Mouse (Mus musculus) cerebellum, postnatal 36 days (tissue): ENCODE measurements around the gene Thpo.

Experiments
- DNase-seq, 2 experiments: peaks; one replicate each; pipeline ENCODE4 v3.0.0; 2021 to 2022; ENCODE audit warnings: mixed read lengths in 2 of 2

The Thpo gene

DNA sequence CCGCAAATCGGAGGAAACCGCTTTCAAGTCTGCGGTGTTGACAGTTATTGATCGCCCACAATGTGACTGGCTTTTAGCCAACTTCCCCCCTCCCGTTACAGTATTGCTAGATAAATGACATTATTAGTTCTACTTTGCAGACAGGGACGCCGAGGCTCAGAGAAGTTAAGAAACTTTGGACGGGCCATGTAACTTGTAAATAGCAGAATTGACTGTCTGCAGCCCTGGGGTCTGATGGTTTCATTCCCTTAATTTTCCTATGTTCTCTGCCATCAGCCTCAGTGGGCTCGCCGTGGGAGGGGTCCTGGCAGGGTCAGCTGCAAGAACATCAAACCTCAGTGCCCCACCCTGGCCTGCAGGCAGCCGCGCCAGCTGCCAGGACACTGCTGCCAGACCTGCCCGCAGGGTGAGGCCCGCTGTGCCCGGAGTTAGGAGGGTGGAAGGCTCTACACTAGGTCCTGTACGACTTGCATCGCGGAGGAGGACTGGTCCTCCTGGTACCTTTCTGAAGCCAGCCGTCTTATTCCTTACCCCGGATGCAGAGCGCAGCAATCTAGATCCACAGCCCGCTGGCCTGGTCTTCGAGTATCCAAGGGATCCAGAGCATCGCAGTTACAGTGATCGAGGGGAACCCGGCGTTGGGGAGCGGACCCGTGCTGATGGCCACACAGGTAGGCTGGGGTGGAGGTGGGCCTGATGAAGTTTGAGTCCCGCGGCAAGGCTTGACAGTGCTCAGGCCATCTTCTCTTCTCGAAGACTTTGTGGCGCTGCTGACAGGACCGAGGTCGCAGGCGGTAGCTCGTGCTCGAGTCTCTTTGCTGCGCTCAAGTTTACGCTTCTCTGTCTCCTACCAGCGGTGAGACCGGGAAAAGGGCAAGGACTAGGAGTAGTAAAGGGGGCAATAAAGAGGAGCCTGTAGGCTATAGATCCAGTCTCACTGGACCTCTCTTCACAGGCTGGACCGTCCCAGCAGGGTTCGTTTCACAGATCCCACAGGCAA is at the start of gene Thpo:
Gene Thpo (minus strand): TSS at position 781 of the 1,000 bp plus-strand sequence.
- peak in 1 of 2 experiments; percentile 21 for DNase-seq

GRCm38 (mm10) chr16:20783891-20784290 is 49.6 kb upstream of the Thpo start:
- DNase-seq = no peak

DNA sequence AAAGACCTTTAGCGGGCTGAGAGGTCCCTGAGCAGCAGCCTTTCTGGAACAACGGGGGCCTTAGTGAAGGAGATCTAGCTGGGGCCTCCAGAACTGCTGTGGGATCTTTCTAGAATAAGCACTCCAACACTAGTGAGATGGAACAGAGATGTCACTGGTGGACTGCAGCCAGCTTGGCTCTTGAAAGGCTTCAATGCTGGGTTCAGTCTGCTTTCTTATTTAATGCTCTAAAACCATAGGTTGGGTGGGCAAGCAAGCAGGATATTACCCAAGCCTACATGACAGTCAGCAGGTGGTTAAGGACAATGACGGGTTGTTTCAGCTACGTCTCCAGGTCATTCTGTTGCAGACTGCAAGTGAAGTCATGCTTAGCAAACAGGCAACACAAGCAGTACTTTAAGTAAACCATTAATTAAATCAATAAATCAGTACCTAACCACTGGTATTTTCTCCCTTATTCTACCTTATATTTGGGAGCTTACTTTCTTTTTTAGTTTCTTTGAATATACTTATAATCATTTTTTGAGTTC is 46.9 kb upstream of the Thpo start:
- DNase-seq = no peak

DNA sequence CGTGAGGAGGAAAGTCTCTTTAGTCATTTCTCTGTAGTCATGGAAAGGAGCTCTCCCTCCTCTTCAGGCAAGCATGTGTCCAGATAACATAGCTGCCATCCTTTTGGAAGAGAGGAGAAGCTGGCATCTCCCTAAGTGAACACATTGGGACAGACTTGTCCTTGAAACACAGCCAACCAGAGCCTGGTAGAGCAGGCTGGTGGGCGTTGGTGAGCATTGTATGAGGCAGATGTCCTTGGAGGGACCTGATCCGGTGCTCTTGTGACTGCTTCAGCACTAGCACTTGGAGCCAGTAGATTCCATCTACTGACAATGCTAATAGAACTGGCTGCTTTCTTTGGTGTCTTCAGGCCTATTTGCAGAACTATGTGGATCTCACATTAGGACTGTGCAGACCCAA is 45.5 kb upstream of the Thpo start:
- DNase-seq = peak; percentile 18 to 25

- peak; percentile 50 to 57 for DNase-seq
Measured at GRCm38 (mm10) chr16:20775021-20775420, 40.7 kb upstream of the Thpo start.

GRCm38 (mm10) chr16:20765244-20765643 is 30.9 kb upstream of the Thpo start:
- peak; percentile 46 to 49 for DNase-seq

GRCm38 (mm10) chr16:20761681-20762080 is 27.4 kb upstream of the Thpo start:
- peak; percentile 71 to 76 for DNase-seq

GRCm38 (mm10) chr16:20757385-20757784 is 23.1 kb upstream of the Thpo start:
- no peak for DNase-seq

- DNase-seq = no peak
Measured at GRCm38 (mm10) chr16:20756052-20756451, 21.7 kb upstream of the Thpo start.

DNA sequence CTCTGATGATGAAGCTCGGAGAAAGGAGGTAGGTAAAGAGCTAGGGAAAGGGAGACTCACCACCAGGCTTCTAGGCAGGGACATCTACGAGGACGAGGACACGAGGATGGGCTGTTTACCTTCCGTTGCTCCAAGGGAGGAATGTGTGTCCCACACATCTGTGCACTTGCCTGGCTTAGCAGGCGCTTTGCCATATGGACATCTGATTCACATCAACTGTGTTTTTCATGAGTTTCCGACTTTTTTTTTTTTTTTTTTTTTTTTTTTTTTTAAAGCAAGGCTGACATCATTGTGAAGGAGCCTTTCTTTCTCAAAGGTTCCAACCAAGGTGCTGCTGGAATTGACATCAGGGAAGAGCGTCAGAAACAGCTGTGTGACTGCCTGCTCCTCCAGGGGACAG is 16.2 kb upstream of the Thpo start:
- DNase-seq = no peak

DNA sequence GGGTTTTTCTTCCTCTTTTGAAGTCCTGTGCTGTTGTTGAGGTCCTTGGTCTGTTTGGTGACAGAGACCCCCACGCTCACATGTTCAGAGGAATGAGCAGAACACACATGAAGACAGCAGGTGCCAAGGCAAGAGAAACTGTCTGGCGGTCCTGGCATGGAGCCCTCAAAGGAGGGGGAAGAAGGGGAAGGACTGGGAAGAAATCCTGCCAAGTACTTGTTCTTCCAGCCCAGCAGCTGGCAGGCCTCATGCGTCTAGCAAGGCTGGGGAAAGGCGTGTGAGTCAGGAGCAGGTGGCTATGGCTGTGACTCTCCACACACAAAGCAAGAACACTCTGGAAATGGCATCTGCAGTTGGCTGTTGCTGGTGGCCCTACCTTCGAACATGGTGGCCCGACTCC is 12.3 kb upstream of the Thpo start:
- DNase-seq = no peak

DNA sequence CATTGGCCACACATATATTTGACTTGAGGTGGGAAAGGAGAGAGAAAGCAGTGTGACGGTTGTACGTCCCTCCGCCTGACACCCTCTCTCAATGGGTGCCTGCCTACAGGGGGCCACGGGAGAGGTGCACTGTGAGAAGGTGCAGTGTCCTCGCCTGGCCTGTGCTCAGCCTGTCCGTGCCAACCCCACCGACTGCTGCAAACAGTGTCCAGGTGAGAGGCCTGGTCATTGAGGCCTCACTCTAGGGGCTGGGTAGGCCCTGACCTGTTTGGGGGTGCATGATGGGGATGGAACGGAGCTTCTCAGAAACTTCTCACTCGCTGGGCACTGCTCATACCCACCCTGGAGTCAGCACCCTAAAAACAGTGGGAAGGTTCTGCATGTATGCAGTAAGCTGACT is 5.5 kb upstream of the Thpo start:
- DNase-seq = no peak

DNA sequence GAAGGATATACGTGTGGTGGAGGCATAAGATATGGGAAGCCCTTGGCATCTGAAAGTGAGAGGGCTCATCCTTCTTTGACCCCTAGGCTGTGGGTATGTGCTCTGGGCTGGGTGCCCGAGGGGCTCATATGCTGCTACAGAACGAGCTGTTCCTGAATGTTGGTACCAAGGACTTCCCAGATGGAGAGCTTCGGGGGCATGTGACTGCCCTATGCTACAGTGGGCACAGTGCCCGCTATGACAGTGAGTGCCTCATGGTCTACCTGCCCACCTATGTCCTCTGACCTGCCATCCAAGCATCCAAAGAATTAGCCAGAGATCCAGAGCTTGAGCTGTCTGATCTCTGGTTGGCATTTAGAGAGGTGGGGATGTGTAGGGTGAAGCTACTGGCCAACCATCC is 2.5 kb upstream of the Thpo start:
- DNase-seq = no peak

- no peak for DNase-seq
Measured at GRCm38 (mm10) chr16:20736168-20736567, 1.9 kb upstream of the Thpo start.

GRCm38 (mm10) chr16:20735651-20736050 is 1.3 kb upstream of the Thpo start:
- no peak for DNase-seq

GRCm38 (mm10) chr16:20732925-20733730 is 1.2 kb downstream of the Thpo start, which contains the start of gene Chrd:
Gene Chrd, plus strand, starts transcription at chr16:20733127.
- peak; percentile 66 to 78 for DNase-seq

DNA sequence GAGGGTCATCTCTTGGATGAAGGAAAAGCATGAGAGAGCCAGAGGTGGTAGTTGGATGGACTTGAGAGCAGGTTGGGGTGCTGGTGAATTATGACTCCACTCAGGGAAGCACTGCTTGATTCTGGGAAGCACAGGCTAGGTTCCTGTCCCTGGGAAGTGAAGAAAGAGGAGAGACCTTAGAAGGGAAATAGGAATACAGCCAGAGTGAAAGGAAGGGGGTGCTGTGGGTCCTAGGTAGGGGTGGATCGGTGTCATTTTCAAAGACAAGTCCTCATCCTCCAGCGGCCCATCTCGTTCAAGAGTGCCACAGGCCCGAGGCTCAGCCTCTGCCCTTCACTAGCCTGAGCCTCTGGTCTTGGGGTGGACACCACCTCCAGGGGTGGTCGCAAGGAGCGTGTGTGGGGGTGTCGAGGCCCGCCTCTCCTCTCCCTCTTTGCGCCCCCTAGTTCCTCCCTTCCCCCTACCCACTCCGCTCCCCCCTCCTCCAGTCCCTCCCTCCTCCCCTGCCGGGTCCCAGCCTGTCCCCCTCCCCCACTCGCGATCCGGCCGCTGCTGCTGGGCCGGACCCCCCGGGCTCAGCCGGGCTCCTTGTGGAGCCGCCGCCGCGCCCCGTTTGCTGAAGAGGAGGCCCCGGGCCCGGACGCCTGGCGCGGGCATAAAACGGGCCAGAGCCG is 1.9 kb downstream of the Thpo start:
- DNase-seq = no peak

GRCm38 (mm10) chr16:20731688-20732087 is 2.6 kb downstream of the Thpo start:
- DNase-seq = no peak

DNA sequence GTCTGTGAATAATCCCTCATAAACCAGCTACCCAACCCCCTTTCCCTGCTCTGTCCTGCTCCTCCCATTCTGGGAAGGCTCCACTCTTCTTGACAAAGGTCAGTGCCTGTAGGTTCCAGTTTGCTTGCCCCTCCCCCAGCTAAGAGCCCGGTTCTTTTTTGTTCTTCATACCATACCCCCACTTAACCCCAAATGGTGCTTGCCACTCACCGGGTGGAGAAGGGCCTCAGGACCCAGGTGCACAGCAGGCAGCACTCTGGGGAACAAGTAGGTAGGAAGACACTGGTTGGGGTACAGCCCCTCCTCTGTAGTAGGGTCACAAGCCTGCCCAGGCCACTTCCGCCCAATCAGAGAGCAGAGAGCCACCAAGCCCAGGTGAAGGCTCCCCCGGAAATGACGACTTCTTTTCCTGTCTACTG is 4.0 kb downstream of the Thpo start:
- DNase-seq = no peak

DNA sequence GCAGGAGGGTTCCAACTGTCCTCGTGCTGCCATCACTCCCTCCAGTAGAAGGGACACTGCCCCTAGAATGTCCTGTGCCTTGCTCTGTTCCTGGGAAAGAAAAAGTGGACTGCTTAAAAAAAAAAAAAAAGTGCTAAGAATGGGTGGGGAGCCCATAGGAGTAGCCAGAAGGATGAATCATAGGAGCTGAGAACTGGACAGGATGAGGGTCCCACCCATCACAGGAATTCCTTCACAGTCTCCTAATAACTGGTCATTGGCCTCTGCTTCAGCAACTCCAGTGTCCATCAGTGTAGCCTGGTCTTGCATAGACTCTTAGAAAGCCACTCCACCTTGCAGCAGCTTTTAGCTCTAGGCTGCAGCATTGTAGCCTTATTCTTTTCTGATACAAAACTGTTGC is 7.9 kb downstream of the Thpo start:
- DNase-seq = no peak

- DNase-seq = no peak
Measured at GRCm38 (mm10) chr16:20725750-20726149, 8.6 kb downstream of the Thpo start.

- no peak for DNase-seq
Measured at GRCm38 (mm10) chr16:20725321-20725720, 9.0 kb downstream of the Thpo start.

- no peak for DNase-seq
Measured at GRCm38 (mm10) chr16:20724338-20724748, 10.0 kb downstream of the Thpo start.
